Mouse (Mus musculus): ENCODE measurements around the gene Kif24. TPM values are rescaled to one million over a fixed set of nuclear protein-coding genes. Genes with fewer than 3 reads are reported as not detected.

Gene Kif24
- total RNA-seq, 2 experiments from 2014 or later: 0.10 to 0.21 TPM

DNA sequence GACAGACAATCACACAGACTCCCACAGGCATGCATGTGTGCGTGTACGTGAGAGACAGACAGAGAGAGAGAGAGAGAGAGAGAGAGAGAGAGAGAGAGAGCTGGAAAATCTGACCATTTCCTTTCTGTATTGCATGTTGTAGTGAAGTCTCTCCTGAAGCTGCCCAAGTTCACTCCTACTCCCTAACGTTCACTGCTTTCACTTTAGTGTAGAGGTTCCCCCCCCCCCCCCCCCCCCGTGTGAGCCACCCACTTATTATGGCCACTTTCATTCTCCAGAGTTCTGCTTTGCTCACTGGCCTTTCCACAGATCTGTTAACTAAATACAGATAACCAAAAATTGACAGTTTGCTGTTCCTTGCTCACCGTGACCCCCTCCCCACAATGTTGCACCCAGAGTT is 116.8 kb downstream of the Kif24 start:
- DNase-seq: no peak

DNA sequence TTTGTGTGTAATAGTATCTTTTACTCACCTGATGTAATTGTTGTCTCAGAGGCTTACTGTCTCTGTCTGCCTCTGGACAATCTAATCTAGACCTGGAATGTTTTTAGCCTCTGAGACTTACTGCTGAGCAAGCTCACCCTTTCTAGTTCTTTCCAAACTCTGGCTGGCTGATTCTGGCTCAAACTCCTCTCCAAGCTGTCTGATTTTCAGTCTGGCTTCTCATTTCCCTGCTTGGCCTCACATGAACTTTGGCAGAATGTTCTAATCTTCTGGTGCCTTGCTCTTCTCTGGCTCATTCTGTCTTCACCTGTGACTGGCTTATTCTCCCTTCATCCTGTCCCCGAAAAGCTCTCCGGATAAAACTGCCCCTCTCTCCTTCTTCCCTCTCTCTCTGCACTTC is 118.7 kb downstream of the Kif24 start:
- DNase-seq: peak; percentile 47

- DNase-seq: no peak
Measured at GRCm38 (mm10) chr4:41340912-41341550, 123.7 kb downstream of the Kif24 start.

Other genes with a start within 250 kb of the Kif24 start
- 10 to 100 TPM; 70.4 to 92.0 TPM for gene Ubap2, start 189.7 kb downstream of the Kif24 start, total RNA-seq (2021)
- 10 to 100 TPM; 25.9 to 26.6 TPM for gene Dcaf12, start 150.0 kb downstream of the Kif24 start, total RNA-seq (2021)
- gene Ubap1, start 115.9 kb downstream of the Kif24 start, total RNA-seq (2021): 10 to 100 TPM; 30.2 to 33.2 TPM
- gene Nudt2, start 264 bp upstream of the Kif24 start, total RNA-seq (2021): 10 to 100 TPM; 17.3 to 20.5 TPM
- 10 to 100 TPM; 59.5 to 75.2 TPM for gene AI464131, start 38.2 kb upstream of the Kif24 start, total RNA-seq (2021)
- gene 1110017D15Rik, start 52.4 kb upstream of the Kif24 start, total RNA-seq (2021): not detected
- 10 to 100 TPM; 17.1 to 17.4 TPM for gene Fam219a, start 104.7 kb upstream of the Kif24 start, total RNA-seq (2021)
- under 1 TPM; 0.43 to 0.64 TPM for gene Dnaic1, start 104.9 kb upstream of the Kif24 start, total RNA-seq (2021)
- gene Enho, start 175.4 kb upstream of the Kif24 start, total RNA-seq (2021): 10 to 100 TPM; 12.7 to 15.7 TPM
- gene Cntfr, start 232.2 kb upstream of the Kif24 start, total RNA-seq (2021): 10 to 100 TPM; 33.5 to 34.7 TPM
- gene Il11ra1, start 235.1 kb upstream of the Kif24 start, total RNA-seq (2021): 10 to 100 TPM; 37.2 to 42.1 TPM
- 10 to 100 TPM; 43.2 to 46.9 TPM for gene Rpp25l, start 248.6 kb upstream of the Kif24 start, total RNA-seq (2021)

Data from gastrocnemius, postnatal 25 days (tissue).